Mouse (Mus musculus): Measurements from ENCODE around the gene Cyp4f17.
"Not testable (repeated sequence)": the region's sequence is repeated elsewhere in the genome, so short reads cannot be mapped to it uniquely, and the experiment has no call there.

Cyp4f17 gene

GRCm38 (mm10) chr17:32505851-32506728 lies at the start of gene Cyp4f17:
Gene Cyp4f17, plus strand, starts transcription at chr17:32506050.
- DNase-seq = peak; percentile 72

GRCm38 (mm10) chr17:32468494-32468893 lies 37.4 kb upstream of the Cyp4f17 start:
- peak; percentile 29 for DNase-seq

- no peak for DNase-seq
These were observed 35.1 kb upstream of the Cyp4f17 start for GRCm38 (mm10) chr17:32470795-32471194.

GRCm38 (mm10) chr17:32472176-32472575 lies 33.7 kb upstream of the Cyp4f17 start:
- DNase-seq = no peak

GRCm38 (mm10) chr17:32474954-32475560 lies 30.8 kb upstream of the Cyp4f17 start:
- no peak for DNase-seq

GRCm38 (mm10) chr17:32477204-32477603 lies 28.6 kb upstream of the Cyp4f17 start:
- DNase-seq = no peak

GRCm38 (mm10) chr17:32478727-32479126 lies 27.1 kb upstream of the Cyp4f17 start:
- no peak for DNase-seq

GRCm38 (mm10) chr17:32479554-32480506 lies 26.0 kb upstream of the Cyp4f17 start:
- peak; percentile 5 for DNase-seq

- DNase-seq = no peak
These were observed 24.1 kb upstream of the Cyp4f17 start for GRCm38 (mm10) chr17:32481766-32482165.

GRCm38 (mm10) chr17:32483200-32483599 lies 22.6 kb upstream of the Cyp4f17 start:
- peak; percentile 97 for DNase-seq

- peak; percentile 48 for DNase-seq
These were observed 13.4 kb upstream of the Cyp4f17 start for GRCm38 (mm10) chr17:32492349-32492980.

- DNase-seq = peak; percentile 70
These were observed 11.2 kb upstream of the Cyp4f17 start for GRCm38 (mm10) chr17:32494601-32495000.

GRCm38 (mm10) chr17:32500511-32500910 lies 5.3 kb upstream of the Cyp4f17 start:
- DNase-seq = not testable (repeated sequence)

- DNase-seq = no peak
These were observed 4.8 kb upstream of the Cyp4f17 start for GRCm38 (mm10) chr17:32501051-32501450.

- no peak for DNase-seq
These were observed 2.7 kb upstream of the Cyp4f17 start for GRCm38 (mm10) chr17:32503111-32503510.

- no peak for DNase-seq
These were observed 937 bp downstream of the Cyp4f17 start for GRCm38 (mm10) chr17:32506729-32507245.

GRCm38 (mm10) chr17:32516126-32516525 lies 10.3 kb downstream of the Cyp4f17 start:
- DNase-seq = no peak

GRCm38 (mm10) chr17:32521981-32522380 lies 16.1 kb downstream of the Cyp4f17 start:
- DNase-seq = no peak

- no peak for DNase-seq
These were observed 16.5 kb downstream of the Cyp4f17 start for GRCm38 (mm10) chr17:32522386-32522785.

- DNase-seq = no peak
These were observed 17.0 kb downstream of the Cyp4f17 start for GRCm38 (mm10) chr17:32522816-32523215.

GRCm38 (mm10) chr17:32523895-32524294 lies 18.0 kb downstream of the Cyp4f17 start:
- DNase-seq = no peak

- DNase-seq = not testable (repeated sequence)
These were observed 20.5 kb downstream of the Cyp4f17 start for GRCm38 (mm10) chr17:32526341-32526740.

All from kidney, adult 18-20 months (tissue).